Mouse (Mus musculus) liver, embryonic 15.5 days (tissue): ENCODE data around the gene Grk4. TPM values are rescaled to one million over a fixed set of nuclear protein-coding genes. Genes with fewer than 3 reads are reported as not detected.

Source experiments
- ATAC-seq: fragments of 200-750 bp; cut with Nextera tagmentation; 2 replicates; pipeline ENCODE4 v1.8.0; 2017; ENCODE audit warnings: moderate number of reproducible peaks, mild to moderate bottlenecking, moderate library complexity; ENCODE audit not compliant: insufficient read depth
- H3K27ac ChIP-seq: fragments of 300-500 bp; sonication (generic); replicated peaks from 2 replicates; pipeline ENCODE4 v1.5.1; 2015; ENCODE audit warnings: mild to moderate bottlenecking, inconsistent platforms
- H3K27me3 ChIP-seq: fragments of 300-500 bp; sonication (generic); 2 replicates; pipeline ENCODE4 v1.6.1; 2015; ENCODE audit warnings: mild to moderate bottlenecking, inconsistent platforms
- H3K36me3 ChIP-seq: fragments of 300-500 bp; sonication (generic); replicated peaks from 2 replicates; pipeline ENCODE4 v1.6.1; 2015; ENCODE audit warnings: moderate library complexity, mild to moderate bottlenecking, inconsistent platforms
- H3K4me1 ChIP-seq: fragments of 300-500 bp; sonication (generic); replicated peaks from 2 replicates; pipeline ENCODE4 v1.6.1; 2015; ENCODE audit warnings: inconsistent platforms
- H3K4me2 ChIP-seq: fragments of 300-500 bp; sonication (generic); 2 replicates; pipeline ENCODE4 v1.6.1; 2015; ENCODE audit warnings: moderate library complexity, mild to moderate bottlenecking, inconsistent platforms
- H3K4me3 ChIP-seq: fragments of 300-500 bp; sonication (generic); replicated peaks from 2 replicates; pipeline ENCODE4 v1.5.1; 2015; ENCODE audit warnings: mild to moderate bottlenecking, inconsistent platforms
- H3K9ac ChIP-seq: fragments of 300-500 bp; sonication (generic); 2 replicates; pipeline ENCODE4 v1.6.1; 2015; ENCODE audit warnings: moderate library complexity, mild to moderate bottlenecking, inconsistent platforms
- H3K9me3 ChIP-seq: fragments of 300-500 bp; sonication (generic); replicated peaks from 2 replicates; pipeline ENCODE4 v1.6.1; 2016; ENCODE audit warnings: inconsistent platforms
- WGBS: fragments of 180-500 bp; shearing (Covaris S2); methylation state at CpG from one replicate; pipeline ENCODE4 v1.1.7; 2015; ENCODE audit warnings: mixed read lengths; ENCODE audit not compliant: insufficient replicate concordance; 5-methylcytosine and 5-hydroxymethylcytosine counted together
- polyA plus RNA-seq: library from polyadenylated mRNA; unstranded; fragments of >200 nt; fragmentation: Nextera tagmentation; extraction: Ambion mirVana; gene quantifications from 2 replicates; pipeline ENCODE4 v1.2.1, GENCODE M21; 2015

The Grk4 gene
- polyA plus RNA-seq, 1 experiment from 2014 or later = 0.67 TPM

DNA sequence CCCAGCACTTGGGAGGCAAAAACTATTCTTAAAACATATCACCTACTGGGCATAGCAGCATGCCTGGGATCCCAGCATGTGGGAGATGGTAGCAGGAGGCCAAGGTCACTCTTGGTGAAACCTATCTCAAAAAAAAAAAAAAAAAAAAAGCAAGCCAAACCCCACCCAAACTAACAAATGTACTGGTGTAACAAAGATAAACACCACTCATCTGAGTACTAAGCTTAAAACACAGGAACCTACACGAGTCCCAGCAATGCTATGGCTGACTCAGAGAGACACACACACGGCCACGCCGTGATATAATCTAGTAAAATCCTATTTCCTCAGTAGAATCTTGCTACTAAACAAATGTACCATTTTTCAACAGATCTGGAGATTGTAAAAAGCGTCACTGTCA, 7.2 kb upstream of the Grk4 start:
- H3K27ac ChIP-seq = no peak overlapping the region
- H3K4me3 ChIP-seq = no peak overlapping the region
- no peak overlapping the region for H3K4me2 ChIP-seq
- peaks cover 91% of the 10 kb centered on the region for H3K36me3 ChIP-seq
- H3K9ac ChIP-seq = no peak overlapping the region
- H3K27me3 ChIP-seq = no peaks in the 10 kb centered on the region
- H3K9me3 ChIP-seq = no peaks in the 10 kb centered on the region
- no peak for ATAC-seq
- WGBS = 55% methylated on average over 5 of the region's 5 CpGs
- H3K4me1 ChIP-seq = peaks cover 13% of the 10 kb centered on the region

DNA sequence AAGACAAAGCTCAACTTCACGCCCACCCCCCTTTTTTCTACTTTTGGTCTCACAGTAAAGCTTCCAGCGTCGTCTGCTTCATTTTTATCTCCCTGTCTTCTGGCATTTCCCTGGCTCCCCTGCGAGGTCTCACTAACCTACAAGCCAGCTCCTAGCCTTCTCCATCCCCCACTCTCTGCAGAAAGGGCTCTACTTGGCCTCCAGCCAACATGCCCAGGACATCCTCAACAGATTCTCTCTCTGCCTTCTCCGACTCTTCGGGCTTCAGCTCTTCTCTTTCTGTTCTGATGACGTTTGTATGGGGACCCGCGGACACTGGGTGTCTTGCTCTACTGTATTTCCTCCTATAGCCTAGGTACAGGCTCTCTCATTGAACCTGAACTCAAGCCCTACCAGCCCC, 5.3 kb upstream of the Grk4 start:
- H3K4me3 ChIP-seq = no peak overlapping the region
- no peaks in the 10 kb centered on the region for H3K27me3 ChIP-seq
- H3K9ac ChIP-seq = no peak overlapping the region
- H3K27ac ChIP-seq = no peak overlapping the region
- H3K9me3 ChIP-seq = no peaks in the 10 kb centered on the region
- H3K4me1 ChIP-seq = peaks cover 28% of the 10 kb centered on the region
- no peak overlapping the region for H3K4me2 ChIP-seq
- ATAC-seq = no peak
- H3K36me3 ChIP-seq = peaks cover 76% of the 10 kb centered on the region
- WGBS = 77% methylated on average over 9 of the region's 9 CpGs

DNA sequence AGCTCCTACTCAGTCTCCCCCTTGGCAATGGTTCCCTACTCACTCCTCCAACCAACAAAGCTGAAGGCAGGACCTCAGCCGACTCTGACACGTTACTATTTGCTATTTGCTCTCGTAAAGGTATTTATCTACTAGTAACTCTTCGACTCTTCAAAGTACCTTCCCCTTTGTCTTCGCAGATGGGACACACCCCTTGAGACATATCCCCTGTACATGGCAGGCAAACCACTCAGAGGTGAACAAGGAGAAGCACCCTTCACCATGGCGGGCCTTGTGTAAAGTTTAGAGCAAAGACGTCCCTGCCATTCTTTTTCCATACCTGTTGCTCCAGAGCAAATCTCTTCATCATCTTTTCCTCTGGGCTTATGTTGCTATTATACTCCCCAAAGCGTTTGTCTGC, 2.6 kb upstream of the Grk4 start:
- ATAC-seq = no peak
- no peak overlapping the region for H3K4me3 ChIP-seq
- H3K4me1 ChIP-seq = peaks cover 41% of the 10 kb centered on the region
- peaks cover 49% of the 10 kb centered on the region for H3K36me3 ChIP-seq
- H3K9me3 ChIP-seq = no peaks in the 10 kb centered on the region
- H3K4me2 ChIP-seq = no peak overlapping the region
- H3K27me3 ChIP-seq = no peaks in the 10 kb centered on the region
- no peak overlapping the region for H3K27ac ChIP-seq
- WGBS = 76% methylated on average over 8 of the region's 8 CpGs
- no peak overlapping the region for H3K9ac ChIP-seq

DNA sequence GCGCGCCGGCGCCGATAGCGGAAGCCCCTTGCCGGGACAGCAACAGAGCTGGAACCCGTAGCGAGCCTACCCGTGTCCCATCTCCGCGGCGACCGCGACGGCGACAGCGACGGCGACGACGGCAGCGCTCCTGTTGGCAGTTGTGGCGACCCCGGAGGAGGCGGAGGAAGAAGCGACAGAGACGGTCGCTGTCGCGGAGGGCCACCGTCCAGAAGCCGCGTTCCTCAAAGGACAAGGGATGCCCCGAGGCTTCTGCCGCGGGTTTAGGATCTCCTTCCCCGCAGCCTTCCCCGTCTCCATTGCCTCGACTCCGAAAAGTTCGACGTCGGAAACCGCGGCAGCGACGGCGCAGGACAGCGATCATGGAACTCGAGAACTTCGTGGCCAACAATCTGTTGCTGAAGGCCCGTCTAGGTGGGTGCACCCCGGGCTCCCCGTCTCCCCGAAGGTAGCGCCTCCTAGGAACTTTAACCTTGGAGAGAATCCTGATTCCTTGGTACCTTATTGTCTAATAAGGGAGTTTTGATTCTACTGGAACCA, 482 bp downstream of the Grk4 start:
- Histone ChIP-seq H3K27me3 (no peaks in the 10 kb centered on the region), H3K27ac (peak overlapping the region; percentile 93), H3K9ac (peak overlapping the region; percentile 82), H3K9me3 (no peaks in the 10 kb centered on the region), H3K4me1 (peaks cover 32% of the 10 kb centered on the region), H3K36me3 (peaks cover 19% of the 10 kb centered on the region), H3K4me2 (peak overlapping the region; percentile 91), H3K4me3 (peak overlapping the region; percentile 65)
- ATAC-seq = no peak
- WGBS = under 1% methylated on average over 57 of the region's 57 CpGs

DNA sequence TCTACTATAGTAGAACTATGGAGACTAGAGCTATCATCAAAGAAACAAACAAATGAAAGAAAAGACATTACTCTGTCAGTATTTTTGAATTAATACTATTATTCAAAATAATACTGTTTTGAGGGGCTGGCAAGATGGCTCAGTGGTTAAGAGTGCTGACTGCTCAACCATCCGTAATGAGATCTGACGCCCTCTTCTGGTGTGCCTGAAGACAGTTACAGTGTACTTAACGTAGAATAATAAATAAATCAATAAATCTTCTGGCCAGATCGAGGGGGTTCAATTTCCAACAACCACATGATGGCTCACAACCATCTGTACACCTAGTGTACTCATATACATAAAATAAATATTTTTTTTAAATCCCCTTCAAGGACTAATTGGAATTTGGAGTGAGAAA, 1.7 kb downstream of the Grk4 start:
- 70% methylated on average over 4 of the region's 4 CpGs for WGBS
- Histone ChIP-seq H3K4me1 (peaks cover 32% of the 10 kb centered on the region), H3K4me3 (no peak overlapping the region), H3K4me2 (peak overlapping the region; percentile 91; the same call in 1 of the 2 replicates), H3K9ac (no peak overlapping the region), H3K27me3 (no peaks in the 10 kb centered on the region), H3K36me3 (peaks cover 9% of the 10 kb centered on the region), H3K27ac (no peak overlapping the region), H3K9me3 (no peaks in the 10 kb centered on the region)
- no peak for ATAC-seq

DNA sequence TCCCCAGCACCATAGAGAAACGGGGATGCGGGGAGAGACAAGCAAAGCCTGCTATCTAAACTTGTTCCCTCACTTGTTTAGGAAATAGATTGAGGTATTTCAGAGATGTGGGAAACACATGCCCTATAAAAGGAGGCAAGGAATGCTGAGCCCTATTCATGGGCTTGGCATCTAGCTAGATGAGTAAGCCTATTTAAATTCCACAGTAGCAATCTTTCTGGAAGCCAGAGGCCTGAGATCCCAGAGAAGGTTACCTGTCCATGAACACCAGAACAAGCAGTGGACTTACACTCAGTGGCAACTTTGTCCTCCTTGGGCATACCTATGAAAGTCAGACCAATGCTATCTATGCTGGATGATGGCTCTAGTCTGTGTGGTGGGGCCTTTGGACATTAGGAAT, 3.1 kb downstream of the Grk4 start:
- Histone ChIP-seq H3K9ac (no peak overlapping the region), H3K9me3 (no peaks in the 10 kb centered on the region), H3K36me3 (0 out of 2 replicates have a peak, but pooled peaks cover under 1% of the 10 kb centered on the region), H3K27me3 (no peaks in the 10 kb centered on the region), H3K27ac (no peak overlapping the region), H3K4me3 (no peak overlapping the region), H3K4me1 (peaks cover 25% of the 10 kb centered on the region), H3K4me2 (no peak overlapping the region)
- 77% methylated on average over 2 of the region's 2 CpGs for WGBS
- no peak for ATAC-seq

DNA sequence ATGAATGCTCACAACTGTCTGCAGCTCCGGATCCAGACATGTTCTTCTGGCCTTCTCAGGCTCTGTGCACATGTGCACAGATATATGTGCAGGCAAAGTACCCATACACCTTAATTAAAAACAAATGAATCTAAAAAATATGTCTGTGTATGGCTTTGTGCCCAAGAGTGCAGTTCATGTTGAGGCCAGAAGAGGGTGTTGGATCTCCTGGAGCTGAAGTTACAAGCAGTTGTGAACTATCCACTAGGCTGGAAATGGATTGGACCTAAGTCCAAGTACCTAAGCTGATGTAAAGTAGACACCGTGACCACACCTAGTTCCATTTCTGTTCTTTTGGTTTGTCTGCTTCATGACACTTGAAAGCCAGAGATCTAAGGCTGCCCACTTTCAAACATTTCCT, 9.3 kb downstream of the Grk4 start:
- H3K4me2 ChIP-seq = no peak overlapping the region
- H3K9me3 ChIP-seq = no peaks in the 10 kb centered on the region
- no peaks in the 10 kb centered on the region for H3K27me3 ChIP-seq
- no peak overlapping the region for H3K9ac ChIP-seq
- no peaks in the 10 kb centered on the region for H3K4me1 ChIP-seq
- no peak overlapping the region for H3K27ac ChIP-seq
- no peak overlapping the region for H3K4me3 ChIP-seq
- no peaks in the 10 kb centered on the region for H3K36me3 ChIP-seq
- no peak for ATAC-seq
- WGBS = 73% methylated on average over 2 of the region's 2 CpGs

DNA sequence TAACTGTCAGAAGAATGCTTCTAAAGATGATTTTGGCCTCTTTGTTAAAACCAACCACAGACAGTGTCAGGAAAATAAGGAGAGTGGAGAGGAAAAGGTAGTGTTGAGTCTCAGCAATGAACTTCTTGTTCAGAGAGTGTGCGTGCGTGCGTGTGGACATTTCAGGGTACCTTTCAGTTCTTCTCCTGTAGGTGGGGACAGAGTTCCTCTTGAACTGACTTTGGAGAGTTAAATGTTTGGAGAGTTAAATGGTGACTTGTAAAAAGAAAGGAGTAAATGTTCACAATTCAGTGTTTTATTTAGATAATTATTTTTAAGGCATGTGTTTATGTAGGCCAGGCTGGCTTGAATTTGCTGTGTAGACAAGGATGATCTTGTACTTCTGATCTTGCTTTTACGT, 10.1 kb downstream of the Grk4 start:
- H3K4me2 ChIP-seq = no peak overlapping the region
- H3K4me1 ChIP-seq = no peaks in the 10 kb centered on the region
- 69% methylated on average over 4 of the region's 4 CpGs for WGBS
- no peak overlapping the region for H3K9ac ChIP-seq
- H3K27me3 ChIP-seq = no peaks in the 10 kb centered on the region
- H3K4me3 ChIP-seq = no peak overlapping the region
- no peaks in the 10 kb centered on the region for H3K9me3 ChIP-seq
- ATAC-seq = no peak
- H3K27ac ChIP-seq = no peak overlapping the region
- no peaks in the 10 kb centered on the region for H3K36me3 ChIP-seq

DNA sequence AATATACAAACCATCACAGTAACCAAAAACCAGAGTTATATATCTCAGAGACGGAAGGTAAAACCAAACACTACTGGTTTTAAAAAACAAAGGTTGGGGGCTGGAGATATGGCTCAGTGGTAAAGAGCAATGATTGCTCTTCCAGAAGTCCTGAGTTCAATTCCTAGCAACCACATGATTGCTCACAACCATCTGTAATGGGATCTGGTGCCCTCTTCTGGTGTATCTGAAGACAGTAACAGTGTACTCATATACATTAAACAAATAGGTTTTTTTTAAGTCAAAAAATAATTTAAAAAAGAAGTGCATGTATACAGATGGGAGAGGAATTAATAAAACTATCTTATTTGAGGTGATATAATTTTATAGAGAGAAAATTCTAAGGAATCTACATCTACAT, 29.7 kb downstream of the Grk4 start:
- 71% methylated on average over 1 of the region's 1 CpGs for WGBS
- H3K36me3 ChIP-seq = no peaks in the 10 kb centered on the region
- no peak for ATAC-seq
- no peak overlapping the region for H3K9ac ChIP-seq
- H3K27ac ChIP-seq = no peak overlapping the region
- H3K4me2 ChIP-seq = no peak overlapping the region
- H3K4me1 ChIP-seq = no peaks in the 10 kb centered on the region
- H3K9me3 ChIP-seq = no peaks in the 10 kb centered on the region
- H3K27me3 ChIP-seq = no peaks in the 10 kb centered on the region
- no peak overlapping the region for H3K4me3 ChIP-seq

DNA sequence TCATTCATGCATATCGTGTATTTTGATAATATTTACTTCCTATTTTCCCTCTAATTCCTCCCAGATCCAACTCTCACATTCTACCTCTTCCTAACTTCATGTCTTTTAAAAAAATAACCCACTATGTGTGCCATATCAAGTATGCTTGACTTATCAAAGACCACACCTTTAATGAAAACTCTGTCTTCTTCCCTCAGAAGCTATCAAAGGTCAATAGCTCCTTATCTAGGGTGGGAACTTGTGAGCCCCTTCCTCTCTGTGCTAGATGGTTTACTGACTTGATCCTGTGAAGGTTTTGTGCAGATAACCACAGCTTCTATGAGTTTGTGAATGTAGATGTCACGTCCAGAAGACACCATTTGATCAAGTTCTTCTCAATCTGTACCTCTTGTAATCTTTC, 32.6 kb downstream of the Grk4 start:
- Histone ChIP-seq H3K9ac (no peak overlapping the region), H3K27me3 (no peaks in the 10 kb centered on the region), H3K36me3 (no peaks in the 10 kb centered on the region), H3K4me1 (no peaks in the 10 kb centered on the region), H3K4me2 (no peak overlapping the region), H3K27ac (no peak overlapping the region), H3K4me3 (no peak overlapping the region), H3K9me3 (no peaks in the 10 kb centered on the region)
- ATAC-seq = no peak
- WGBS = 36% methylated on average over 2 of the region's 2 CpGs

DNA sequence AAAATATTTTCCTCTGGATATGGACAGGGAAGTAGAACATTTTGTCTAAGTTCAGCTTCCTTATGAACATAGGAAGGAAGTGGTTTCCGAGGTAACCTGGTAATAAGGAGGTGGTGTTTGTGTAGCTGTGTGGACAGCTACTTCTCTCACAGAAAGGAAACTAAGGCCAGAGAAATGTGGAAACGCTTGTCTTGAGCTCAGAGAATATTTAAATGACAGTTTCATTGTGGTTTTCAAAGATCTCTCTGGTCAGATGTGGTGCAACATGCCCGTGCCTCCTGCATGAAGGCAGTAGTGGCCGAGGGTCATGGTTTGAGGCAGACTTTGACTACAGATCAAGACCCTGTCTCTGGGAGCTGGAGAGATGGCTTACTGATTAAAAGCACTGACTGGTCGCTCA, 35.3 kb downstream of the Grk4 start:
- no peak overlapping the region for H3K4me2 ChIP-seq
- 20% methylated on average over 5 of the region's 5 CpGs for WGBS

DNA sequence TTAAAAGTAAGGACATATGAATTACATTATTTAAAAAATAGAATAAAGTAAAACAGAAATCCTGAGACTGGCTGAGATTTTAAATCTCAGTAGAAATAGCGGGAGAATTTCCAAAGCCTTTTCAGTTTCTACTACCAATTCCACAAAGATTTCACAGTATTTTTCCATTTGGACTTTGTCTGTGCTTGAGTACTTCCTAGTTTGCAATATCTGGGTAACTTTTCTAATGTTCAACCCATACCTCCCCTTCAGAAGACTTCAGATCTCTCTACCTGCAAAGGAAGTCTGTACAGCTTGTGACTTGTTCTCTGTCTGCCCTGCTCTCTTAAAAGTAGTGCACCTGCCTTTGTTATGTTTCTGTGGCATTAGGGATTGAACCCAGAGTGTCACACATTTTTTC, 48.3 kb downstream of the Grk4 start:
- no peak for ATAC-seq
- 66% methylated on average over 1 of the region's 1 CpGs for WGBS
- no peak overlapping the region for H3K4me2 ChIP-seq
- no peak overlapping the region for H3K9ac ChIP-seq
- H3K27me3 ChIP-seq = no peaks in the 10 kb centered on the region
- no peaks in the 10 kb centered on the region for H3K4me1 ChIP-seq
- no peak overlapping the region for H3K4me3 ChIP-seq
- no peaks in the 10 kb centered on the region for H3K9me3 ChIP-seq
- H3K36me3 ChIP-seq = no peaks in the 10 kb centered on the region
- no peak overlapping the region for H3K27ac ChIP-seq

More for the DNA sequence above, 35.3 kb downstream of the Grk4 start:
- no peak overlapping the region for H3K4me3 ChIP-seq
- no peak overlapping the region for H3K27ac ChIP-seq
- ATAC-seq = peak; percentile 18; the same call in 1 of the 2 replicates
- H3K9me3 ChIP-seq = no peaks in the 10 kb centered on the region
- no peaks in the 10 kb centered on the region for H3K4me1 ChIP-seq
- no peaks in the 10 kb centered on the region for H3K27me3 ChIP-seq
- no peaks in the 10 kb centered on the region for H3K36me3 ChIP-seq
- H3K9ac ChIP-seq = no peak overlapping the region
